Mouse (Mus musculus) liver, adult (tissue): ENCODE results near the gene Pkm.

Experiments
- GATA4 ChIP-seq: IDR thresholded peaks from 2 replicates; pipeline ENCODE4 v1.6.1; 2014; ENCODE audit warnings: mild to moderate bottlenecking, low read length; ENCODE audit not compliant: insufficient replicate concordance

The Pkm gene

DNA sequence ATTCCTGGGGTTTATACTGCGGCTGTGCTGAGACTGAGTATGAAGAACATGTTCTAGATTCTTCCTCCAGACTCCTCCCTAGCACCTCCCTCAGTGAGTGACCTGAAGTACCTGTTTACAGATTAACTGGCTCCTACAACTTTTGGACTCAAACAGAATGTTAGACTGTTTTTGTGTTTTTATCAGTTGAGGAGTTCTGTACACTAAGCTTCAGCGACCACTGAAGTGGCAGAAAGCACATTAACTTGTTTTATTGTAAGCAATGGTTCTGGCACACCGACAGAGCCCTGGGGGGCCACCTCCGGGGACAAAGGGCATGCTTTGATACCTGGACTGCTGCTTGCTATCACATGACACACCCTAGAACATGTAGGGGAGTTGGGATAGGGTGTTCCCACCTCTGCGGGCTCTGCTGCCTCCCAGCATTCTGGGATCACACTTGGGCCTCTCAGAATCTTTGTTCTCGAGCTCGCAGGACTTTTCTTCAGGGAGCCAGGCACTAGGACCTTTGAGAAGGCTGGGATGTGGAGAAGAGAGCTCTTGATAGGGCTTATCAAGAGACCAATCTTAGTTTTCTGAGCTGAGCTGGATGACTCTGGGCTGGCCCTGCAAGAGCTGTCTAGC is 60.2 kb downstream of the Pkm start:
- no peak for TF ChIP-seq GATA4

- TF ChIP-seq GATA4, result no peak
Observed at GRCm38 (mm10) chr9:59718237-59718636, 62.1 kb downstream of the Pkm start.

GRCm38 (mm10) chr9:59721144-59721543 is 65.0 kb downstream of the Pkm start:
- no peak for TF ChIP-seq GATA4

GRCm38 (mm10) chr9:59723096-59723657 is 67.0 kb downstream of the Pkm start:
- no peak for TF ChIP-seq GATA4

DNA sequence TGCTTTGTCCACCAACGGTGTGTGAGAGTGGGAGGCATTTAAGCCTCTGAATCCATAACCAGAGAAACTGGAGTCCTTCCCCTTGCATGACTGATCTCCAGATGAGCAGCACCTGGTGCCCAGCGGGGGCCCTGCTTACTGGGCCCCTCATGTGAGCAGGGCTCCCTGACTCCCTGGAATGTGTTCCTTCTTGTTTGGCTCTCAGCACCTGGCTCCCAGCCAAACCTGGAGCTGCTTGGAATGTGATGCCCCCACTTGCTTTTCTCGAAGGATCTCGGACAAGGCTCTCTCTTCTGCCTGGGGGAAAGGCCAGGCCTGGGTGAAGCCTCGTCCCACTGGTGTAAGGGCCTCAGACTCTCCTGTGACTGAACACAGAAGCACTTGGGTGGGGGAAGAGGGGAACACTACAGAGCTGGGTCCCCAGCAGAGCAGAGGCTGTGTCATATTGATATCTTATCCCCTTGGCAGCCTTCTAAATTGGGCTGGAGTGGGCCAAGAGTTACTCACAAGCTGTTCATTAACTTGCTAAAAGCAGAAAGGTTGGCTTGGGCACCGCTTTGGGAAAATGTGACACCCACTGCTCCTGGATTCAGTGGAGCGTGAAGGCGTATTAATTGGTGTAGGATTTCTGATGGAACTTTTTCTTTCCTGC is 67.7 kb downstream of the Pkm start:
- no peak for TF ChIP-seq GATA4

- no peak for TF ChIP-seq GATA4
Observed at GRCm38 (mm10) chr9:59725515-59725914, 69.3 kb downstream of the Pkm start.

- no peak for TF ChIP-seq GATA4
Observed at GRCm38 (mm10) chr9:59727569-59728286, 71.6 kb downstream of the Pkm start.
